Mouse (Mus musculus) kidney, postnatal 36 days (tissue): ENCODE data around the gene Tpst2.
A peak's percentile ranks its signal among the peaks of the same experiment; 100 is the strongest.

Experiments used
- DNase-seq, 2 experiments: peaks; one replicate each; pipeline ENCODE4 v3.0.0; 2021 to 2022; ENCODE audit warnings: mixed read lengths in 2 of 2

Tpst2 gene

DNA sequence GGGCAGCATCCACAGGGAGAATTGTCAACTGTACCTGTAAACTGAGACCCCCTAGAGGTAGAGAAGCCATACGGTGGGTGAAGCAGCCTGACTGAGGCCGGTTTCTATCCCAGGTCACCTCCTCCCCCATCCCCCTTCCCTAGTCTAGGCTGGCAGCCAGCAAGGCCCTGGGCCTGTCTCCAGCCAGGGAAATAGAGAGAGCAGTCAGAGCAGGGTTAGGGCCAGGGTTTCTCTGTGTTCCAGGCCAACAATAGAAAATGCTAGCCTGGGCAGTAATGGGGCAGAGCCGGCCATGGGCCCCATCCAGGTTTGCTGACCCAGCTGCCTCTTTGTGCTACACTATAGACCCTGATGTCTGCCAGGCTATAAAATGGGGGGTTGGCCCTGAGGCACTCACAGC lies 21.1 kb upstream of the Tpst2 start, which contains the start of gene Crybb1:
Gene Crybb1, plus strand, starts transcription at position 390 of the 400 bp plus-strand sequence.
- DNase-seq = peak; percentile 49 to 73

DNA sequence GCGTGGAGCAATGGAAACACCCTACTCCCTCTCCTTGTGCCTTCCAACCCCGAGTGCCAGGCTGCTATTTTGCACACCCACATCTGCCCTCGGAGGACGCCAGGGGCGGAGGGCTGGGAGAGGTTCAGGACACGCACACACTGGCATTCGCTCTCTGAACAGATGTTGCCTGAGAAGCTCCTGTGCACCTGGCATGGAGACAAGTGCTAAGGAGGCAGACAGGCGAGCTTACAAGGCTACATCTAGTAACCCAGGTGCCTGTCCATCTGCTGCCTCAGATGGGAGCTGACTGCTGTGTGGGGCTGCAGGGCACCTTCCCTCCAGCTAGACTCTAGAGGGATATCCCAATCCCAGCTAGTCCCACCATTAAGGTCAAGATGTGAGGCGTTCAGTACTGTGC lies 20.0 kb upstream of the Tpst2 start:
- no peak for DNase-seq

DNA sequence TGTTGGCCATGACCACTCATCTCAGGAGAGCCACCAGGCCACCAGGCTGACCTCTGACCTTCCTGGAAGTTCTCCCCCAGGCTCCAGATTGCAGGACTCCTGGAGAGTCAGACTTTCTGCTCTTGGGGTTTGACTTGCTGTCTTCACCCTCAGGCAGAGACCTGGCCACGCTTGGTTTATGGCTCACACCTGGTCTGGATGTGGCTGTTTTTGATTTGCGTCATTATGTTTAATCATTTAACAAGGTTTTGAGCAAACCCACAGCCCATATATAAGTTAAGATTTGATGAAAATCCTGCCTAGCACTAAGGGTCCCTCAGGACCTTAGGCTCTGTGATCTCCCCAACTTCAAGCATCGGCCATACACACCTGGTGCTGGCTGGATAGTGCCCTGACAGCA lies 18.6 kb upstream of the Tpst2 start:
- DNase-seq = no peak

DNA sequence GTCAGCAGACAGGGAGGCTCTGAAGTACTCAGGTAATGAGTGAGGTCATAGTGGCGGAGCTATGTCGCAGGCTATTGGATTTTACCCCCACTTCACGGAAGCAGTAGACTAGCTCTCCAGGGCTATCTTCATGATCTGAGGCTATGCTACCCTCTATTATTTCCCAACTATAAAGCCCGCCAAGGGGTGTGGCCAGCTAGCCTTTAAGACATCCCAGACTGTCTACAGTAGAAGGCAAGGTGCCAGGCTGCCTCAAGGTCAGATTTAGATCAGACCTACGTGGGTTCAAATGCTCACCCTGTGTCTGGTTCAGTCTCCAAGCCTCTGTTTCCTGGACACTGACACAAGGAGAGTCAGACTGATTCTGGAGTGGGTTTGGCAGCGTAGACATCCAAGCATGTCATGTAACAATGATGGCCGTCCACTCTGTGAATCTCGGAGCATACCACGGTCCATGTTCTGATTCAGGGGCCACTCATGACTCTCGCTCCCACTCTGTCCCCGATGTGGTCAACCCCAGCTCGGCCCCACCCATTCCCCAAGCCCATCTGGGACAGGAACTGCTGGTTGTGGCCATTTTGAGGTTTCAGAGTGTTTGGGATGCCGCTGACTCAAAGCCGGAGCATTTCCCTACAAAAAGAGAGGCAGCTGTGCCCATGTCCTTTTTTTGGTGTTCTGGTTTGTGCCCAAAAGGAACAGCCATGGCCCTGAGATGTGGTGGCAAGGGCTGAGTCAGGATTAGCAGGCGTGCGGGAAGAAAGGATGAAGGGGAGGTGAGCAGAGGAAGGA lies 16.4 kb upstream of the Tpst2 start:
- no peak for DNase-seq

DNA sequence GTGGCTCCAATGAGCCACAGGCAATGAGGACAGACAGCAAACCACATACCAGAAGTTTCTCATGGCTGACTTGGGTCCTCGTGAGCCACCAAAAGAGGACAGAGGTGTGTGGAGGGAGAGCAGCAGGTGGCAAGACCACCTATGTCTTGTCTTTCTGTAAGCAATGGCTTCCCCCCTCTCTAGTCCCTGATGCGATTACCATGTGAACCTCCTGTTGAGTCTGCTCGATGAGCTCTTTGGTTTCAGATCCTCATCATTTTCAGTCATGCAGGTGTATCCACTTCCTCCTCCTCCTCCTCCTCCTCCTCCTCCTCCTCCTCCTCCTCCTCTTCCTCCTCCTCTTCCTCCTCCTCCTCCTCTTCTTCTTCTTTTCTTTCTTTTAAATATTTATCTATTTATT lies 15.7 kb upstream of the Tpst2 start:
- DNase-seq = no peak

DNA sequence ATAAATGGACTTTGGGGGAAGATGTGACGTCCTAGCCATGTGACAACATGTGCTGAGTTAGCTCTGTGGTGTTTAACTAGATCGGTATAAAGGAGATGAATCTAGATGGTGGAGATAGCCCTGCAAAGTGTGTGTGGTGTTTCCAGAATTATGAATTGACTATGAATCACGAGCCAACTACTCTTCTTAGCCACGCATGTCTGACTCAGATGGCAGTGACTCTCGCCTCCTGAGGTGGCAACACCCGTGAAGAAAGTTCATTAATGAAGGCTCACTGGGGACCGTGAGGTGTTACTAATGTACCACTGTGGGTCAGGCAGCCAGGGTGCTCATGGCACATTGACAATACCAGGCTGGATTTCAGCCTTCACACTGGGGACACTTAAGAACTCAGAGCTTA lies 12.4 kb upstream of the Tpst2 start:
- no peak for DNase-seq

DNA sequence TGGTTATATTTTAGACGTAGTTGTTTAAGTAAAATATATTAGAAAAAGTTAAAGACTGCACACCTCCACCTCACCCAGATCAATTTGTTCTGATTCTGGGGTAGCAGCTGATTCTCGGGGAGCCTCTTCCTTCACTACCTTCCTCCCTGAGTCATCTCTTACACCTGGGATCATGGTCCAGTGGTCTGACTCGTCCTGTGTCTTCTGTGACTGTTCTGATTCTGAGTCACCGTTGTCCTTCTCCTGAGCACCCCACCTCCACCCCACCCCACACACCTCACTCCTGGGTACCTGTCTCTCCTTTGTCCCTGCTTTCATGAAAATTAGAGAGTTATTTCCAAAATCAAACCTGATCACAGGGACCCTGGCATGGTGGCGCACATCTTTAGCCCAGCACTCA lies 11.4 kb upstream of the Tpst2 start:
- DNase-seq = no peak

DNA sequence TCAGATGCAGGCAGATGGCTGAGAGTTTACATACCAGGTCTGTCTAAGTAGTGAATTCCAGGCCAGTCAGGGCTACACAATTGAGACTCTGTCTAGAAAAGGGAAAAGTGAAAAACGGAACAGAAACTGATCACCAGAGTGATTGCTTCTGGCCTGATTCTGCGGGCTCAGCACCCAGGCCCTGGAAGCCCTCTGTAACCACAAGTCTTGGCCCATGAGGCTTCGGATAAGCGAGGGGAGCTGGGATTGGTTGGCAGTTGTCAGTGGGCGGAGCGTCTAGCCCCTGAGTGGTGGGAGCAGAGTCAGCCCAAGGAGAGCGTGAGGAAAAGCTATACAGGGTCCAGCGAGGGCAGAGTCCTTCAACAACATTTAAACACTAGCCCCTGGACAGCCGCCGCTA lies 11.0 kb upstream of the Tpst2 start:
- DNase-seq = no peak

DNA sequence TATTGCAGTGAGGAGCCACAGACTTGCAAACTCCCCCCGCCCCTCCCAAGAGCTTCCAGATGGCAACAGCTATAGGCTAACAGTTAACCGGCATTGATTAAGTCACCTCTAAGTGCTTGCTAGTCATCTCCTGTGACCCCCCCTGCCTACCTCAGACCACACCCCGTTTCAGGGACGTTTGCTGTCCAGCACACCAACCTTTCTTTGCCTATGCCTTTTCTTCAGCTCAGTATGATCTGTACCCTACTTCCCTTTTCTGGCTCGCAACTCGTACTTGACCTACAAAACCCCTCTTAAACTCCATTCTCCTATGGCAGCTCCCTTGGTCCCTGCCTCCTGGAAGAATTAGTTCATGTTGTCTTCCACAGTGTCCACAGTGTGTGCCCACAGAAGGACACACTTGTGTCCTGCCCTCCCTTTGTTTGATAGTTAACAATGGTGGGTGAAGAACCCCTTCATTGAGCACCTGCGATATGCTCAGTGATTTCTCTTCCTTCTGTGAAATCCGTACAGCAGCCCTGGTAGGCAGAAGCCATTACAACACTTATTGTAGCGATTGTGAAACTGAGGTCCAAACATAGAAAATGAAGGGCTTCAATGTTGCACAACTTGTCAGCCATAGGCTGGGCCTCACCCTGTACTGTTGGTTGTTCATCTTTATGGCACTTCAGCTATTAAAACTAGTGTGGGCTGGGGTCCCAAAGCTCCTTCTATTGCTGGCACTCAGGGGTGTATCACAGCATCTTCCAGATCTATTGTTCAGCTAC lies 10.3 kb upstream of the Tpst2 start:
- DNase-seq = no peak

DNA sequence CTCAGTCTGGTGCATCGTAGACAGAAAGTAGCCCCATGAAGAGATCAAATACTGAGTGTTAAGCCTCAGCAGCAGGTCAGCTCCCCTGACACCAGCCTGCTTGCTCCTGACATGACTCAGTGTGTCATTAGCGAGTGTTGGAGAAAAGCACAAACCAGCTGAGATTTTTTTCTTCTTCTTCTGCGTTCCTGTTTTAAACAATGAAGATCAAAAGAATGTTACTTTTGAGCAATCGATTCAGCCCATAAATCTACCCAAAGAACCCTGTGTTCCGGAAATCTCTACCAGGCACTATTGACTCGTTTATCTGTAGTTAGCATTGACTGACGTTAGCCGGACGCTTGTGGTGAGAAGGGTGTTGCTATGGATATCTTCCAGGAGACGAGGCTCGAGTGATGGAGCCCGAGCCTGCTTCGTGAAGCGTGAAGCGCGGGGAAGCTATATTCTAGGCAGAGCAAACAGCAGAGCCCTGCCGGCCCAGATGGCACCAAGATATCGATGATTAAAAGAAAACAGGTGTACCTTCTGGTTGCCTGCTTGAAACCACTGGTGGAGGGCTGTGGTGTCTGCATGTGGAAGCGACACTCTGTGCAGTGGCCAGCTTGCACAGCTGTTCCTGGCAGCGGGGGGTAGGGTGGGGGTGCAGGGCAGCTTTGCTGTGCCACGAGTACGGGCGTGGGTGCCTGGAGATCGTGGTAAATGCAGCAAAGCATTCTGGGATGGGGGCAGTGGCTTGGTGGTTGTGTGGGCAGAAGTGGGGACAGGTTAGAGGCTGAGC lies 5.5 kb upstream of the Tpst2 start:
- no peak for DNase-seq

DNA sequence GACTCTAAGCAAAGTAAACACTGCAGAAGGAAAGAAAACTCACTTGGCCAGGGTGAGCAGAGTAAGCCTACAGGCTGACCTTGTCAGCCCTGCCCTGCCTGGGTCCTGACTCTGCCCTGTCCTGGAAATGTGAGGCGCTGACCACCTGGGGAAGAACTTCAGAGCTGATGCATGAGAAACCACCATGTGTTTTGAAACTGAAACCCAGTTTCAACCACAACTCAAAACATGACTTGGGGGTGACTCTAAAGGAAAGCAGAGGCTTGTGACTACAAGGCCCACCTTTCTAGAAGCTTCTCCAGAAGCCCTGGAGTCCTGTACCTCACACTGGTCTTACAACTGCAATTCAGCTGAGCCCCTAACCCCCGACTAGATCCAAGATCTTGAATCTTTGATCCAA lies 3.6 kb upstream of the Tpst2 start:
- DNase-seq = no peak

DNA sequence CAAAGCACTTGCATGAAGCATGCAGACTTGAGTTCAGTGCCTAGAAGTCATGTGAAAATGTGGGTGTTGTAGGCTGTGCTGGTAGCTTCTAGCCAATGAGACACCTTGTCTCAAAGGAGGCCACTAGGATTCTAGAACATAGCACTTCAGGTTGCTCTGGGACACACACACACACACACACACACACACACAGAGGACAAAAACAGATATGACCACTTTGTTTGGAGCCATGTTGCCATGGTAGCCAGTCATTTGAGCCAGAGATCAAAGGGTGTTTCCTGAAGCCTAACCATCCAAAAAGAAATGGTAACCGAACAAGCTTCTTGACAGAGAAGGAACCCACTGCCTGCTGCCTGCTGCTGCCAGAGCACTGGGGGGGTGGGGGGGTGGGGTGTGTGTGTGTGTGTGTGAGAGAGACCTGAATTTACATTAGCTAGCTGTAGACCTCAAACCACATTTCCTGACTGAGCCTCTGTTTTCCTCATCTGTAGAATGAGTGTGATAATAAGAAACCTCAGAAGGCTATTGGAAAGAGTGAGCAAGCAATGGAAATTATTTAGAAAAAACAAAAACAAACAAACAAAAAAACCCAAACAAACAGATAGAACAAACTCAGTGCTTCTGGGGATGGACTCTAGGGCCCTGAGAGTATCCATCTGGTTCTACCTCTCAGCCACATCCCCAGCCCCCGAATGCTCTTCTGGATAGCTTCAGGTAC lies 2.6 kb upstream of the Tpst2 start:
- no peak for DNase-seq

DNA sequence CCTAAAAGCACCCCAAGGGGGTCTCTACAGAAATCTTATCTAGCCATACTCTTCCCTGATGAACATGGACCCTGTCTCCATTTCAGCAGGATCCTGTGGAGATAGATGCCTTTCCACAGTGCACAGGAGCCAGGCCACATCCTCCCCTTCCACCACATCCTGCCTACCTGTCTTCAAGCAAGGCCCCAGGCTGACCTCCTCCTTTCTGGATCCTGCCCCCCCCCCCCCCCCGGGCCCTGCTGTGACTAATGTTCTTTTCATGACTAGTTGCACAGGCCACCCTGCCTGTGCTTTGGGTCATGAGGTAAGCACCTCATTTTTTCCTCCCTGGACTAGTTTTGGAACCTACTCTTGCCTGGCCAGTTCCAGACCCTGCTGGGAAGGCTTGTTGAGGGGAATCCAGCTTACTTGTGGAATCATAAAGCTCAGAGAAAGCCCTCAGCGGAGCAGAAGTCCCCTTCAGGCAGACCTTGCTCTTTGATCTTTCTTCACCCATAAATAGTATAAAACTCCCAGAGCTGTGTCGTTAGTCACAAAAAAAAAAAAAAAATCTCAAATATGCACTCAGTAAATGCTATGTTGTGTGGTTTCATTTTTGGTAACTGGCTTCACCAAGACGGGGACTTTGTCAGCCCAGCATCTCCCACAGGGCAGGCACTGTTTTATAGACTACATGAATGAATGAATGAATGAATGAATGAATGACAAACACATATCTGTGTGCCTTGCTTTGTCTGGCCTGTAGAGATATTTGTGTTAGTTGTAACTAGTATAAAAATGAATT lies 1.3 kb upstream of the Tpst2 start:
- no peak for DNase-seq

DNA sequence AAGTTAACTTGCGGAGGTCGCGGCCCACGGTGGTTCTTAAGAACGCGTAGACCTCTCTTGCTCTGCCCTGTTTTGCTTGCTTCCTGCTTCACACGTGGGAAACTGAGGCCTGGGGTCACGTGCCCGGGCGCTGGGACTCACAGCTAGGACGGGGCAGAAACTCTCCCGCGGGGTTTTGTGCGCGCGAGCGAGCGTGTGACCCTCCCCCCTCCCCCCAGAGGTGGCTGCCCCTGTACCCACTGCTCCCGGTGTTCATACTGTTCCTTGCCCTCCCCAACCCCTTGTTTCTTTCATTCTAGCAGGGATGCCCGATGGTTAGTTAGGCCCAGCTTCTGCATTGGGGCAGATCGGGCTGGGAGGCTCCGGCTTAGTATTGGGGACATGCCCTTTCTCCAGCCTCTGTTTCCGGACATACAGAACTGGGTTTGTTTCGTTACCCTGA lies 437 bp downstream of the Tpst2 start:
- DNase-seq = no peak

DNA sequence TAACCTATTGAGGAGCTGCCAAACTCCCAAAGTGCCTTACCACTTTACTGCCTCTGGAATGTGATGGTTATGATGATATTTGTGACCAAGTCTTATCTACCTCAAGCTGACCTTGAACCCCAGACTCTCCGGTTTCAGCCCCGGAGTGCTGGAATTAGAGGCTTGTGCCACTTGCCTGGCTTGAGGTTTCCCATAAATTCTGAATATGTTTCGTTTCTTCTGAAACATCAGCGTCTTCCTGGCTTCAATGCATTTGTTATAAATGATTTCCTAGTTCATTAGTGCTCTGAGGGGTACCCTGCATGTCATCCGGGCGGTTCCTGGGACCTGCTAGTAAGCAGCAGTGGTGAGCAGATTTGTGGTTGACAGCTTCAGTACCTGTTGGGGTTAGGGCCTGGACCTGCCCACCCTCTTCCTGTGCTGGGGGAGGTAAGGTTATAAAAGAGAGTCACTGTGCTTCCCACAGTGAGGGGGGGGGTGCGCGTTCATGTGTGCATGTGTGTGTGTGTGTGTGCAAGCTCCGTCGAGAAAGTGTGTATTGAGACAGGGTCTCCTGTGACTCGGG lies 1.5 kb downstream of the Tpst2 start:
- no peak for DNase-seq

DNA sequence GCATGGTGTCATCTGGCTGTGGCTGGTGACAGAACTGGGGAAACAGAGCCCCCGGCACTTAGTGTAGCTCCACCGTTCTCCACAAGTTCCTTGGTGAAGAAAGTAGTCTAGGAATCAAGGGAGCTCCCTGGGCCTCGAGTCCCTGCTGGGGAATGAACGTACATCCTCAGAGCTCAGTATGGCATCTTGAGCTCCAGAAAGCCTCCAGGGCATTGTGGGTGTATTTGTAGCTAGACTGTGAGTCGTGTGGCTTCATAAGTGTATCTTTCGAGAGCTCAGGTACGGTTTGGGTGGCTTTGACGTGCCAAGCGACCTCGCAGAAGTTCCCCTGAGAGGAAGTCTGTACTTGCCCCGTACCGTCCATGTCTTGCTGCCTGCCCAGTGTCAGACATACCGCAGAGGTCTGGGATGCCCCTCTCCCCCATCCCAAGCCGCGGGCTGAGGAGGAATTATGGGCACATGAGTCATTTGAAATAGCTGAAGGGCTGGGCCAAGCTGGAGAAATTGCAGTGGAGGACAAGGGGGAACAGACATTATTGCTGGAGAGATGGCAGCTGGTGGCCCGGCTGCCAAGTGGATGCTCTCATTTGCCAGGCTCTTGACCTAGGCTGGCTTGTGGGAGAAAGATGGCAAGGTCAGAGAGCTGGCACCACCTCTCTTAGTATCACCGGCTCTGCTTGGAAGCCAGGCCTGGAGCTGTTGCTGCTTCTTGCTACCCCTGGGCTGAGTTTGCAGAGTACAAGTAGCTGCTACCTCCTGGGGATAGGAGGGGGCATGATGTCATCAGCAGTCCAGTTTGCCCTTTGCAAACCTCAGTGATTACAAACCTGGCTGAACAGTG lies 2.9 kb downstream of the Tpst2 start:
- no peak for DNase-seq

DNA sequence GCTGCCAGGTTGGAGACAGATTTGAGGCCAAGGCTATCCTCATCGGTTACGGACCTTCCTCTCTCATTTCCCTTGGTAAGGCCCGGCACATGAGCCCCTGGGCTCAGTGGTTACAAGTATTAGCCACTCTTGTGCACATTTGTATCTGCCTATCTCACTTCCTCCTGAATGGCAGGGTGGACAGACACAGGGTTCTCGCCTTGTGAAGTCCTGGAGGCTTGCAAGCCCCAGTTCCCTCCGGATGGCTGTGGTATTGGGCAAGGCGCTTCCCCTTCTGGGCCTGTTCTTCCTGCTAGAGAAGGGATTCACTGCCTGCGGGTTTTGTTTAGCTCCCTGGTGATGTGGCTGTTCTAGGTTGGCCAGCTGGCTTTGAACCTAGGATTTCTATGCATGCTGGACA lies 3.7 kb downstream of the Tpst2 start:
- no peak for DNase-seq

DNA sequence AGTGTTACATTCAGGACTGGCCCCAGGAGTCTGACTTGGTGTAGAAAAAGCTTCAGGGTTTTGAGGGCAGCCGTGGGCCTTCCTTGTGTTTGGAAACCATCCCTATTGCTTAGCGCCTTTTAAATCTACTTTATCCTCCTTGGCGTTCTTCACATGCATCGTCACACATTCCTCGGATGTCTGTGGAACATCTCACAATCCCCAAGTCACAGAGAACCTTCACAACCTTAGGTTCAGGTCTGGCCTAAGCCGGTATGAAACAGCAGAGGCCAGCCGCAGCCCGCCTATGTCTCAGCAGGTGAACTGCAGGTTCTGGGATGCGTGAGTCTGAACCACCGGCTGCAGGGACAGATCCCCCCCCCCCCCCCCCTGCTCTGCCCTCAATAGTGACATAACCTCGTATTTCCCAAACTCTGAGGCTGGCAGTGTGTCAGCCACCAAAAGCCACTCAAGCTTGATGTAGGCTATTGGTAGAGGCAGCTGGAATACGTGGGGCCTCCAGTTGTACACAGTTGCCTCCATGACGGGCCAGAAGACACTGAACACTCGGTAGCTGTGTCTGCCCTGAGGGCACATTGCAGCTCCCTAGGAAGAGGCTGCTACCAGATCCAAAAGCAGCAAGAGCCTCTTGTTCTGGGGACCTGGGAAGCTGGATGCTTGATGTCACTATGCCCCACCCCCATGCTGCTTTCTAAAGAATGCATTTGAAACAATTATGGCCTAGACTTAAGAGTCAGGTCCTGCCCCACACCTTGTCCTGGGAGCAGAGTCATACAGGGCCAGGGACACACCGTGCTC lies 4.6 kb downstream of the Tpst2 start:
- peak in 1 of 2 experiments; percentile 2 for DNase-seq

DNA sequence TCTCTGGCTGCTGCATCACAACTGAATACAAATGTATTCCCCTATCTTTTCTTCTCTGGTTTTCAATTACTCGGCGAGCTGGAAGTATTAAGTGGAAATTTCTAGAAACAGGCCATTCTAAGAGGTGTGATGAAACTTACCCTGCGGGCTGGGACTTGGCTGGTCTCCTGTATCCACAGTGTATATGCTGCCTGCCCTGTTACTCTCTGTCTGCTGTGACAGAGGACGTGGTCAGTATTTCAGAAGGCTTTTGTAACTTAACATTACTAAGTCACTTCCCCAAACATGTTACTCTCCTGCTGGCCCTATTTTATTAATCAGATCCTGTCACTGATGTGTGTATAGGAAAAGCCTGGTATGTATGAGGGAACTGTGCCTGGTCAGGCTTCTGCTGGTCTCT lies 5.2 kb downstream of the Tpst2 start:
- peak in 1 of 2 experiments; percentile 1 for DNase-seq
